Mouse (Mus musculus) liver, postnatal 0 days (tissue): ENCODE results near the gene Dcakd. TPM values are rescaled to one million over a fixed set of nuclear protein-coding genes. Genes with fewer than 3 reads are reported as not detected.

Experiments used
- ATAC-seq: fragments of 200-750 bp; cut with Nextera tagmentation; 2 replicates; pipeline ENCODE4 v1.8.0; 2017; ENCODE audit warnings: mild to moderate bottlenecking, moderate library complexity
- DNase-seq: peaks from one replicate; pipeline ENCODE4 v3.0.0-alpha.2; 2016
- H3K27ac ChIP-seq: fragments of 300-500 bp; sonication (generic); 2 replicates; pipeline ENCODE4 v1.5.1; 2014; ENCODE audit warnings: antibody characterized with exemption, moderate library complexity, mild to moderate bottlenecking, low read depth
- H3K27me3 ChIP-seq: fragments of 300-500 bp; sonication (generic); 2 replicates; pipeline ENCODE4 v1.6.1; 2014; ENCODE audit warnings: low read length, control low read depth, mixed read lengths; ENCODE audit not compliant: insufficient read depth
- H3K36me3 ChIP-seq: fragments of 300-500 bp; sonication (generic); replicated peaks from 2 replicates; pipeline ENCODE4 v1.6.1; 2014; ENCODE audit warnings: mild to moderate bottlenecking, control low read depth, low read length, moderate library complexity, mixed read lengths; ENCODE audit not compliant: insufficient read depth
- H3K4me1 ChIP-seq: fragments of 300-500 bp; sonication (generic); 2 replicates; pipeline ENCODE4 v1.6.1; 2014; ENCODE audit warnings: antibody characterized with exemption, mild to moderate bottlenecking, control low read depth; ENCODE audit not compliant: insufficient read depth
- H3K4me2 ChIP-seq: fragments of 300-500 bp; sonication (generic); 2 replicates; pipeline ENCODE4 v1.6.1; 2014; ENCODE audit warnings: low read depth, mild to moderate bottlenecking, low read length, moderate library complexity, mixed read lengths
- H3K4me3 ChIP-seq: fragments of 300-500 bp; sonication (generic); 2 replicates; pipeline ENCODE4 v1.5.1; 2014; ENCODE audit warnings: low read depth, low read length
- H3K9ac ChIP-seq: fragments of 300-500 bp; sonication (generic); replicated peaks from 2 replicates; pipeline ENCODE4 v1.6.1; 2014; ENCODE audit warnings: mild to moderate bottlenecking, moderate library complexity
- H3K9me3 ChIP-seq: fragments of 300-500 bp; sonication (generic); 2 replicates; pipeline ENCODE4 v1.6.1; 2016; ENCODE audit warnings: mild to moderate bottlenecking, control low read depth, low read length, mixed read lengths
- CTCF ChIP-seq: sonication (generic); IDR thresholded peaks from 2 replicates; pipeline ENCODE4 v1.5.1; 2016; ENCODE audit warnings: antibody characterized with exemption, low read depth
- EP300 ChIP-seq: IDR thresholded peaks from 2 replicates; pipeline ENCODE4 v1.6.1; 2016; ENCODE audit warnings: antibody characterized with exemption, low read depth, mild to moderate bottlenecking
- WGBS: fragments of 180-500 bp; shearing (Covaris S2); extraction: QIAGEN DNeasy Blood & Tissue Kit; methylation state at CpG from one replicate; pipeline ENCODE4 v1.1.7; 2014; ENCODE audit not compliant: insufficient replicate concordance; 5-methylcytosine and 5-hydroxymethylcytosine counted together
- polyA plus RNA-seq: library from polyadenylated mRNA; unstranded; fragments of >200 nt; fragmentation: Nextera tagmentation; extraction: Ambion mirVana; gene quantifications from 2 replicates; pipeline ENCODE4 v1.2.1, GENCODE M21; 2015

Gene Dcakd
- polyA plus RNA-seq, 1 experiment from 2014 or later: 32.5 TPM

DNA sequence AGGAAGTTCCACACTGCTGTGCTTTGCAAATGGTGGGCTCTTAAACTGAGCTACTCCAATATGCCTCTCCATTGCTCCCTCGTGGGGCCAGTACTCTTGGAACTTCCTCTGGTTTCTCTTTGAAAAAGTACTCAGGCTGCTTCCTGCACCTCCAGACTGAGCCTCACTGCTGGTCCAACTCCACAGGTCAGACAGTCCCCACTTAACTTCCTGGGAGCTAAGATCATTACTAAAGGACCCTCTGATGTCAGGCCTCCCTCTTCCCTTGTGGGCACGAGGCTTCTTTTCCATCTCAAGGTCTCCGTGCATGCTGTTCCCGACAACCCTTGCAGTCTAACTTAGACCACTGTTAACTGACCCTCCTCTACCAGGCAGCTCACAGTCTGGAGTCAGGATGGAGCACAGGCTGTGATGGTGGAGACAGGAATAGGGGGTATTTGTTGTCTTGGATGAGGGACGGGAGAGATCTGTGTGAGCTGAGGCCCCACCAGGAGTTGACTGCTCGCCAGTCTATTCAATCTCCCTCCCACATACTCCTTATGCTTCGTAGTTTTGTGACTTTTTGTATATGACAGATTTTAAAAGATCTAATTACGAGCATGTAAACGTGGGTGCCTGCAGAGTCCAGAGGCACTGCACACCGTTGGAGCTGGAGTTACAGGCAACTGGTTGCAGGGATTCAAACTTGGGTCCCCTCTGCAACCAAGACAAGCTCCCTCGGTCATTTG lies 22.7 kb downstream of the Dcakd start:
- Histone ChIP-seq H3K4me1 (peaks cover 35% of the 10 kb centered on the region), H3K27ac (peak overlapping the region; percentile 72; the same call in 1 of the 2 replicates), H3K4me2 (no peak overlapping the region), H3K27me3 (no peaks in the 10 kb centered on the region), H3K9me3 (no peaks in the 10 kb centered on the region), H3K4me3 (no peak overlapping the region), H3K9ac (no peak overlapping the region), H3K36me3 (no peaks in the 10 kb centered on the region)
- WGBS: 73% methylated on average over 11 of the region's 11 CpGs
- DNase-seq (no peak), ATAC-seq (no peak)
- TF ChIP-seq EP300 (no peak), CTCF (no peak)

DNA sequence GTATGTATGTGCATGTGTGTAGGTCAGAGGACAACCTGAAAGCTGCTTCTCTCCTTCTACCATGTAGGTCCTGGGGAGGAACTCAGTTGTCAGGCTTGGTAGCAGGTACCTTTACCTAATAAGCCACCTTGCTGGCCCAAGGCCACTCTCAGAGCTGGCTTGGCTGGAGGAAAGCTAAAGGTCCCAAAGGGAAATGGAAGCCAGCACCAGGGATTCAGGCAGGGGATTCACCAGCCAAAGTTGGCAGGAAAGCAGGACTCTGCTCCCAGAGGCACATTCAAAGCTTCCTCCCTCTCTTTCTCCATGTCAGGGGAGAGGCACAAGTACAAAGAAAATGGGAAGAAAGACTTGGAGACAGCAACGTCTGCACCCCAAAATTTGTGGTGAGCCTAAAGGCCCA lies 23.3 kb downstream of the Dcakd start:
- WGBS: 45% methylated on average over 1 of the region's 1 CpGs
- ATAC-seq (no peak), DNase-seq (no peak)

DNA sequence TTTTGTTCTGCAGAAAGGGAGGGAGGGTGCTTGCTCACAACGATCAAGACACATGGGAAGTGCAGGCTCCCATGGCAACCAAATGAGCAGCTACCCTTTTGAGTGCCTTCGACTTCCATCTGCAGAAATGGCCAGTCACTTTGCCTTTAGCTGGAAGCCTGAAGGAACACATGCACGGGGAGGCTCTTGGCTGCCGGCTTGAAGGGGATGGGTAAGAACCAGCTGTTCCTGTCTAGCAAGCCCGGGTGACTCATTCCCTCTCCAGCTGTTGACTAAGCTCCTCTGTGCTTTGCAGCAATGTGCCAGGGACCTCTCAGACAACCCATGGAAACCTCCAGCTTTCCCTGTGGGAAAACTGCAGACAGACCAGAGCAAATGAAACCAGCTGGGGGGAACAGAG lies 24.9 kb downstream of the Dcakd start:
- no peak overlapping the region for H3K27ac ChIP-seq
- H3K36me3 ChIP-seq: peaks cover 9% of the 10 kb centered on the region
- no peak for DNase-seq
- no peak overlapping the region for H3K4me2 ChIP-seq
- H3K9ac ChIP-seq: no peak overlapping the region
- no peak overlapping the region for H3K4me3 ChIP-seq
- no peaks in the 10 kb centered on the region for H3K27me3 ChIP-seq
- no peak for ATAC-seq
- WGBS: 56% methylated on average over 5 of the region's 5 CpGs
- TF ChIP-seq EP300 (no peak), CTCF (no peak)
- H3K4me1 ChIP-seq: peaks cover 31% of the 10 kb centered on the region
- no peaks in the 10 kb centered on the region for H3K9me3 ChIP-seq

More for the DNA sequence above, 23.3 kb downstream of the Dcakd start:
- Histone ChIP-seq H3K4me1 (peaks cover 35% of the 10 kb centered on the region), H3K9ac (no peak overlapping the region), H3K4me2 (no peak overlapping the region), H3K27me3 (no peaks in the 10 kb centered on the region), H3K9me3 (no peaks in the 10 kb centered on the region), H3K36me3 (peaks cover under 1% of the 10 kb centered on the region), H3K27ac (peak overlapping the region; percentile 22; the same call in 1 of the 2 replicates), H3K4me3 (no peak overlapping the region)
- TF ChIP-seq EP300: no peak
- no peak for TF ChIP-seq CTCF

DNA sequence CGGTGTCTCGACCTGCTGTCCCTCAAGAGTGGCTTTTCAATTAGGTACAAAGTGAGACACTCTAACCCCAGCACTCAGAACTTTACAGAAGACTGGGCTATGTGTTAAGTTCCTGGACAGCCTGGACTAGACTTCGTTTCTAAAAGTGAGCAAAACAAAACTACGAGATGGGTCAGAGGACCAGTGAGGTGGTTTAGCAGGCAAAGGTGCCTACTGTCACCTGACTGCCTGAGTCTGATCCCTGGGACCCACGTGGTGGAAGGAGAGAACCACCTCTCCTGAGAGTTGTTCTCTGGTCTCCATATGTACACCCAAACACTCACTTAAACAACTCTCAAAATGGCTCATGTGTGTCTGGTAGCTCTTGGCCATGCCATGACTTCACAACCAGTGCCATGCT lies 27.1 kb downstream of the Dcakd start:
- 76% methylated on average over 5 of the region's 5 CpGs for WGBS
- H3K27ac ChIP-seq: no peak overlapping the region
- no peak for TF ChIP-seq CTCF
- no peak for TF ChIP-seq EP300
- no peaks in the 10 kb centered on the region for H3K27me3 ChIP-seq
- H3K4me2 ChIP-seq: no peak overlapping the region
- no peak for DNase-seq
- no peaks in the 10 kb centered on the region for H3K9me3 ChIP-seq
- H3K36me3 ChIP-seq: peaks cover 21% of the 10 kb centered on the region
- no peak overlapping the region for H3K9ac ChIP-seq
- peaks cover 13% of the 10 kb centered on the region for H3K4me1 ChIP-seq
- H3K4me3 ChIP-seq: no peak overlapping the region
- no peak for ATAC-seq

DNA sequence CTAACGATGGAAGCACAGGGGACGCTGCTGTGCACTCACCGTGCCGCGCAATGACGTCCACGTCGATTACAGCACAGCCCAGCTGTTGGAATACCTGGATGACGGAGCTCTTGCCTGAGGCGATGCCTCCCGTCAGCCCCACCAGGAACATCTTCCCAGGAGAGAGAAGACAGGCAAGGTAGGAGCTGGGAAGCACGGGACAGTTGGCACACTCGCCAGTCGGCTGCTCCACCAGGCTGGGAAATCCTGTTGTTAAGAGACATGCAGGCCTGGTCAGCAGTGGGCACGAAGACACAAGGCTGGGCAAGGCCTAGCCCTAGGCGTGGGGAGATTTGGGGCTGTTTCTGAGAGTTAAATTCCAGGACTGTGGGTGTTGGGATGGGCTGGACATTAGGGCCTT lies 28.0 kb downstream of the Dcakd start:
- no peak overlapping the region for H3K27ac ChIP-seq
- 88% methylated on average over 16 of the region's 16 CpGs for WGBS
- no peaks in the 10 kb centered on the region for H3K27me3 ChIP-seq
- no peak for ATAC-seq
- TF ChIP-seq CTCF: no peak
- TF ChIP-seq EP300: no peak
- H3K4me3 ChIP-seq: no peak overlapping the region
- peaks cover 27% of the 10 kb centered on the region for H3K36me3 ChIP-seq
- DNase-seq: no peak
- H3K9me3 ChIP-seq: no peaks in the 10 kb centered on the region
- H3K9ac ChIP-seq: no peak overlapping the region
- peaks cover 5% of the 10 kb centered on the region; the same call in 1 of the 2 replicates for H3K4me1 ChIP-seq
- H3K4me2 ChIP-seq: no peak overlapping the region

DNA sequence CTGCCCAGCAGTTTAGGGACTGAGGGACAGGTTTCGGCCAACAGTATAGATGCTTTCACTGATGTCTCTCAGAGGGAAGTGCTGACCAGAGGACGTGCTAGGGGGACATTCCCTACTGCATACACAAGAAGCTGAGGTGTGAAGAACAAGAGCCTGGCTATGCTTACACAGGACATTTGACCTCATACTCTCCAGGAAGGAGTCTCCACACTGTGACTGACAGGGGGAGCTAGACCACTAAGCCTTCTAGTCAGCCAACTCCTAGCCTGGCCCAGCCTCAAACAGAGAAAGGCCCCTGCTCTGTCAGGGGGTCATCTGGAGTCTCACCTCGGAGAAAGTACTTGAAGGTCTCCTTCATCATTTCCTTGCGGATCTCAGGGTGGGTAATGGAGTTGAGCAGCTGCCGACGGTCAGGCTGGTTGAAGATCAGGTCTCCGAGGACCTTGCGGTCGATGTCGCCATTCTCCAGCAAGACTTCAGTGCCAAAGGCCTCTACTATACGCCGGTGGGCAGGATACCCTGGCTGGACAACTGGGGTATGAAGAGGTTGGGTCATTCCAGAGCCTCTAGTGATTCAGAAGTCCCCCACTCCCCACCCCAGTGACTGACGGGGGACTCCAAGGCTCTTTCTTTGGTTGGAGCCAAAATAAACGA lies 28.7 kb downstream of the Dcakd start:
- H3K4me3 ChIP-seq: no peak overlapping the region
- no peak overlapping the region for H3K9ac ChIP-seq
- no peak overlapping the region for H3K4me2 ChIP-seq
- peaks cover 5% of the 10 kb centered on the region; the same call in 1 of the 2 replicates for H3K4me1 ChIP-seq
- no peaks in the 10 kb centered on the region for H3K27me3 ChIP-seq
- WGBS: 78% methylated on average over 14 of the region's 14 CpGs
- DNase-seq (no peak), ATAC-seq (no peak)
- no peak overlapping the region for H3K27ac ChIP-seq
- TF ChIP-seq CTCF (no peak; the same call in 1 of the 2 replicates), EP300 (no peak)
- peaks cover 27% of the 10 kb centered on the region for H3K36me3 ChIP-seq
- H3K9me3 ChIP-seq: no peaks in the 10 kb centered on the region
